Mouse (Mus musculus) liver, adult (tissue): ENCODE results near the gene Vax2.

Experiments
- GATA4 ChIP-seq: IDR thresholded peaks from 2 replicates; pipeline ENCODE4 v1.6.1; 2014; ENCODE audit warnings: mild to moderate bottlenecking, low read length; ENCODE audit not compliant: insufficient replicate concordance

The Vax2 gene

DNA sequence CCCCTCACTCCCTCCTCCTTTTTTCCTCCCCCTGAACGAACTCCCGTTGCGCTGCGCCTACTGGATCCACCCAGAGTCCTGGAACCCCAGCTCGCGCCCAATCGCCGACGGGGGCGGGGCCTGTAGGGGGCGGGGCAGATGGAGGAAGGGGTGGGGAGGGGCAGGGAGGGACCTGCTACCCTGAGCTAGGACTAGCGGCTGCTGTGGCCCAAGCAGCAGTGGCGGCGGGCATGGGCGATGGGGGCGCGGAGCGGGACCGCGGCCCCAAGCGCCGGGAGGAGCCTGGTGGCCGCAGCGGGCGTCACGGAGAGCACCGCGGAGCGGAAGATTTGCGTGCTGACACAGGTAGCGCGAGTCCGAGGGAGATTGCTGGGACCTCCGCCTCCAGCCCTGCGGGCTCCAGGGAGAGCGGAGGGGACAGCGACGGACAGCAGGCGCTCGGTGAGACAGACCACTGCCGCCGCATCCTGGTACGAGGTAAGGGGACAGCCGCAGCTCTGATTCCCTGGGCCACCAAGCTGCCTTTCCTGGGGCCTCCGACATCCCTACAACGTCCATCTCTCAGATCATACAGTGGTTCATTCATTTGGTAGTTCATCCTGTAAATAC lies at the start of gene Vax2:
TSS of gene Vax2 (plus strand) at position 198 of the 609 bp plus-strand sequence.
- TF ChIP-seq GATA4 = no peak

DNA sequence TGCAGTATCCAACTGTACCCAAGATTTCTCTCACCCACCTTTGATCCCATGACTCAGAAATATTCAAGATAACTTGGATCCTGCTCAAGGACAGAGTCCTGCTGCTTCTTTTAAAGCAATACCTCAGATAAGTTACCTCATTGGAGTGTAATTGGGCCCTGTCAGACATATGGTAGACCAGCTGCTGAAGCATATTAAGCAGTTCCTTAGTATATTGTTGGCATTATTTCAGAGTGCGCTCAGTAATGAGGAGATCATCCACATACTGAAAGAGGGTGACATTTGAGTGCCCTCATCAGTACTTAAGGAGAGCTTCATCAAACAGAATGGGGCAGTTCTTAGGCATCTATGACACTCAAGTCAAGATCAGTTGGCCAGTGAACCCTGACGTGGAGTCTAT lies 46.1 kb upstream of the Vax2 start:
- no peak for TF ChIP-seq GATA4

DNA sequence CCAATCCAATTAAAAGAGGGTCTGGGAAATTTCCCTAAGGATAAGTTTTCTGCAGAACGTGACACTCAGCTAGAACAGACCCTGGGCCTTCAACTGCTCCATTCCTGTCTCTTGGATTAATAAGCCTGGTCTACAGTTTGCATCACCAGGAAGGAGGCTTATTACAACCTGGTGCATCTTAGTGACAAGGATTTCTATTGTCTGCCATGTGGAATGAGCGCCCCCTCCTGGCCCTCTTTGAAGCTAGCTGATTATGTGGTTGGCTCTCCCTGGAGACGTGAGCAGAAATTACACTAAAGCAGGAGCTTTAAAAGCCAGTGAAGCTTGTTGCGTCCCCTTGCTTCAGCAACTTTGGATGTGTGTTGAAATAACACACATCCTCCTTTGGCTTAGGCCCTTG lies 37.7 kb upstream of the Vax2 start:
- TF ChIP-seq GATA4 = no peak

GRCm38 (mm10) chr6:83677757-83678156 lies 33.3 kb upstream of the Vax2 start, which contains the start of gene Cd207:
Cd207 (minus strand) TSS chr6:83677857.
- TF ChIP-seq GATA4 = no peak

DNA sequence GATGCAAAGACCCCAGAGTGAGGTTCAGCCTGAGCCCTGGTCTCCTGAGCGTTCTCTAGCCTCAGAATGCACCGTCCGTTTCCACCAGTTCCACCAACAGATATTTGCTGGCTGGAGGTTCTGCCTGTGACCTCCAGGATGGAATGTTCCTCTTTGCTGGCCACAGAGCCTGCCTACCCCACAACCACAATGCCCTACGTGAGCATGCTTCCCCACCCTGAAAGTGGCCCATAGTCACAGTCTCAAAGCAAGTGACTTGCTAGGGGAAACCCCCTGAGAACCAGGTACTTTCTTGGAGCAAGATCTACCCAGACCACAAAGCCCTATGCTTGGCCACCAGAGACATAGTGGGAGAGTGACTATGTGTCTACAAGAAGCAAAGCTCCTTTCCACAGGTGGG lies 21.7 kb upstream of the Vax2 start:
- no peak for TF ChIP-seq GATA4

- no peak for TF ChIP-seq GATA4
Observed at GRCm38 (mm10) chr6:83690277-83690676, 20.8 kb upstream of the Vax2 start.

DNA sequence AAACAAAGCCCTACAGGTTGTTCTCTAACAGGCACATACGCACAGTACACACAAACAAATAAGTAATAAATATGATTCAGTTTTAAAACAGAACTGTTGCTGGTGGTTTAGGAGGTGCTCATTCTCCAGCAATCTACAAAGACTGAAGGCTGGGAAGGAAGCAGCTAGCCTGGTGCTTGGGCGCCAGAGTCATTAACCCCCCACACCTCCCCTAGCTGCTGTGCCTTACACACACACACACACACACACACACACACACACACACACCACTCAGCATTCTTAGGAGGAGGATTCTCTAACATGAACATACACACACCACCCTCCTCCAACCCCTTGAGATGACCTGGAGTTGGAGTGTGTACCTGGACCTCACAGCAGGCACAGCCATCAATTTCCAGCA lies 20.1 kb upstream of the Vax2 start:
- no peak for TF ChIP-seq GATA4

GRCm38 (mm10) chr6:83692962-83693361 lies 18.1 kb upstream of the Vax2 start:
- TF ChIP-seq GATA4 = no peak

- TF ChIP-seq GATA4 = no peak
Observed at GRCm38 (mm10) chr6:83693835-83694234, 17.2 kb upstream of the Vax2 start.

DNA sequence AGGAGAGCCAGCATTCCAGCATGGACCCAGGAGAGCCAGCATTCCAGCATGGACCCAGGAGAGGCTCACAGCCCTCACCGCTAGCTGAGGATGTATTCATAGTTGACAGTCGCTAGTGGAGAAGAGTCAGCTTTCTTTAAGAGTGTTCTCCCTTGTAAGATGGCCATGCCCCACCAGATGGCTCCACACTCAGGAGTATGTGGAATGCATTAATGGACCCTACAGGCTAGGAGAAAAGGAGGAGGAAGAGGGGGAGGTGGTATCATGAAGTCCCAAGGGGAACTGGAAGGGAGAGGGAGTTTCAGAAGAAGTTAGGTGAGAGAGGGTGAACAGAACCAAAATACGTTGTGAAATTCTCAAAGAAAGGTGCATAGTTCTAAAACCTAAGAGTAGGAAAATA lies 15.3 kb upstream of the Vax2 start:
- TF ChIP-seq GATA4 = no peak

DNA sequence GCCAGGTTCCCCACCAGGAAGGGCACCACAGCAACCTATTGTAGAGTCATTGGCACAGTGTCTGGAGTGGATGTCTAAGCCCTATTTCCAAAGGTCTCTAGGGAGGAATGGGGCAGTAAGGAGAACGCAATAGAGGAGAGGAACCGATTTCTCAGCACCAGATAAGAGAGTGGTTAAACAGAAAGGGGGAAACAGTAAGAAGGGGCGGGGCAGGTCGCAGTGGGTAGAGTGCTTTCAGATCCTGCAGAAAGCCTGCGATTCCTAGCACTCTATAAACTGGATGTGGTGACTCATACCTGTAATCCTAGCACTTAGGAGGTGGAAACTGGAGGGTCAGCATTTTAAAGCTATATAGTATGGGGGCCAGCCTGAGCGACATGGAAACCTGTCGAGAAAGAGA lies 14.4 kb upstream of the Vax2 start:
- no peak for TF ChIP-seq GATA4

- no peak for TF ChIP-seq GATA4
Observed at GRCm38 (mm10) chr6:83697932-83698331, 13.1 kb upstream of the Vax2 start.

DNA sequence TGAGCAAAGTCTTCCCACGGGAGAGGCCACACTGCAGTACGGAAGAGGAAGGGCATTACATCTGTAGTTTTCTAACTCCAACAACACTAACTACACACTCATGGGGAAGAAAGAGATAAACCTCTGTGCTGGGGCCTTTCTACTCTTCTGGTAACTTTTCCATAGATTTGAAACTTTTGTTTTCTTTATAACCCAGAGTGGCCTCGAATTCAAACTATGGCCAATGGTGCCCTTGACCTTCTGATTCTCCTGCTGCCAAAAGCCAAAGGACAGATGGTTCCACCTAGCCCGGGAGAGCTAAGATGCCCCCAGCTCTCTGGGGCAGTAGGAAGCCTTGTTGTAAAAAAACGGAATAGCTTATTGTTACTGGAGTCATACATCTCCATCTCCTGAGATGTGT lies 11.1 kb upstream of the Vax2 start:
- TF ChIP-seq GATA4 = no peak

DNA sequence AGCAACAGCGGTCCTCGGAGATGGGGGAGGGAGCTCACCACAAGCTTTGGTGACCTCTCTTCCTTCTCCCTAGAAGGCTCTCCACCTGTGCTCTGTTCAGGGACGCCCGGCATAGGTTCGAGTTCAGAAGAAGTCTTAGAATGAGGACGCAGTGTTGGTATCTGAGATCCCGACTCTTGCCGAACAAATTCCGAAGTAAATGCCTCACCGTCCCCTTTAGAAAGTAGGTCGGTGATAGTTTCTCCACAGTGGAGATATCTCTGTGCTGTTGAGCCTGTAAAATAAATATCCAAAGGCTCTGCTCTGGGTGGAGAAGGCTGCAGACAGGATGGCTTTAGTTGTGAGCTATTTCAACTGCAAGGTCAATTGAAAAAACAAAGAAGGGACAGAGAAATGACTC lies 10.1 kb upstream of the Vax2 start:
- no peak for TF ChIP-seq GATA4

DNA sequence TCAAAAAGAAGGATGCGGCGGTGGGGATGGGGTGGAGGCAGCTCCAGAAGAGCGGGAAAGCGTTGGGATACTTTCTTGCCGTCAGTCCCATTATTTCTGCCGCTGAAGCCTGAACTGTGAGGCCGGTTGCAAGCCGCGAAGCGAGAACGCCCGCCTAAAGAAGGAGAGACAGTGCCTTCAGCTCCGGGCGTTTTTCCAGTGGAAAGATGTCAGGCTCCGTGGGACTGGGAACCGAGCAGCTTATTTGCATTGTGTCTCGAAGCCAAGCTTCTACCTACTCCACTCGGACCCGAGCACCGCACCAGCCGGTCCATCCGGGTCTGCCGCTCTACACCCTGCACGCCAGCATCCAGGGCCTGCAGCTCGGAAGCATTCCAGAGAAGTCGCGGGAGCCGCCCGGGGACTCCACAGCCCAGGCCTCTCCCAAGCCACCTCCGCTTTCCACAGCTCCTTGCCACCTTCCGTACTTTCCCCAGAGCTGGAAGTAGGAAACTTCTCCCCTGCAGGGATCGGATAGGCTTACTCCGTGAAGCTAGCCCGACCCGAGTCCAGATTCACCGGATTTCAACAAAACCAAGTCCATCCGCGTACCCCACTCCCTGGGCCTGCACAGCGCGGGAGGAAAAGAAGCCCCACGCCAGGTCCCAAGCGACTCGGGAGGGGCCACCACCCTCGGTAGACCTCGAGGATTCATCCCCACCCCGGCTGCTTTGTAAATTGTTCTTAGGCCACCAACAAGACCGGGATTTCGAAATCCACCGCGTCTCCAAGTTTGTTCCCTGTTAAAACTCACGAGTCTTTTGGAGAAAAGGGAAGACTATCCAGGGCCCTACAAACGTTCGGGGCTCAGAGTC lies 8.7 kb upstream of the Vax2 start:
- TF ChIP-seq GATA4 = no peak

- TF ChIP-seq GATA4 = no peak
Observed at GRCm38 (mm10) chr6:83703000-83703721, 7.9 kb upstream of the Vax2 start.
